Mouse (Mus musculus): ENCODE results near the gene 1700016D06Rik. TPM values are rescaled to one million over a fixed set of nuclear protein-coding genes. Genes with fewer than 3 reads are reported as not detected.

1700016D06Rik gene
- not detected in 2 replicates for polyA plus RNA-seq (2016; fragmentation: Nextera tagmentation; extraction: Ambion mirVana)

DNA sequence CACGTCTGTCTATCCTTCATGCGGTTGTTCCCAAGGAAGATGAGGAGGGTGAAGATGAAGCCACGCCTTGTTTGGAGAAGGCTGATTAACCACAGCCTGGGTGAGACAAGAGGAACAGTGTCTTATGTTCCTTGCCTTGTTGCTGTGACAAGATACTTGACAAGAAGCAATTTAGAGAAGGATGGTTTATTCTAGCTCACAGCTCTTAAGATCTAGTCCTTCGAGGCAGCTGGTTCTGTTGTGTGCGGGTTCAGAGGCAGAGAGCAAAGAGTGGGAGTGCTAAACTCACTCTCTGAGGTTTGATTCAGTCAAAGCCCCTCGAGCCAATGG lies at the start of gene 1700016D06Rik:
1700016D06Rik (minus strand) TSS at position 31 of the 330 bp plus-strand sequence.
- Histone ChIP-seq H3K27ac (peak within 1 kb of the TSS; percentile 54; the same call in 1 of the 2 replicates), H3K4me1 (peaks cover 18% of the 10 kb centered on the region), H3K4me3 (peak within 1 kb of the TSS; percentile 36), H3K9me3 (peaks cover 3% of the 10 kb centered on the region; the same call in 1 of the 2 replicates), H3K27me3 (ENCODE audit: poor library complexity, severe bottlenecking) (peaks cover 25% of the 10 kb centered on the region), H3K36me3 (replicated peaks) (no peaks in the 10 kb centered on the region)
- DNase-seq (ENCODE audit: extremely low spot score, low spot score), result no peak
- 70% methylated on average over 6 of the region's 6 CpGs for WGBS

DNA sequence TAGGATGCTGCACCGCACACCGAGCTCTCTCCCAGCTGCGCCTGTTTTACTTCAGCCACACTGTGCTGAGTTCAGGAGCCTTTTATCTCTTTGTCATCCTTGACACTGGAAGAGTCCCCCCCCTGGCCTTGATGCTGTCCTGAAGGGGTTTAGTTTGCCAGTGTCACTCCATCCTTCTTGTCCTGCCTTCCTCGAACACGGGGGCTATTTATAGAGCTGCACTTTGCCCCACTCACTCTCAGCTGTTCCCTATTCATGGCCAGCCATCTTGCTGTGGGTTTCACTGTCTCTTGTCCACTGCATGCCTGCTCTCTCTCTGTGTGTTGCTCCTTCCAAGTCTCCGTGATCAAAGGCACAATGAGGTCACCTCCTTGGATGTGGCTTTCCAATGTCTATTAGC lies 48.6 kb upstream of the 1700016D06Rik start:
- Histone ChIP-seq H3K36me3 (replicated peaks) (peaks cover 6% of the 10 kb centered on the region; the same call in 1 of the 2 replicates), H3K27me3 (ENCODE audit: poor library complexity, severe bottlenecking) (no peaks in the 10 kb centered on the region), H3K27ac (no peak overlapping the region), H3K4me3 (no peak overlapping the region), H3K4me1 (0 out of 2 replicates have a peak, but pooled peaks cover 9% of the 10 kb centered on the region), H3K9me3 (no peaks in the 10 kb centered on the region)
- 82% methylated on average over 6 of the region's 6 CpGs for WGBS
- no peak for DNase-seq (ENCODE audit: extremely low spot score, low spot score)

GRCm38 (mm10) chr8:11746850-11747600 lies 46.2 kb upstream of the 1700016D06Rik start:
- no peaks in the 10 kb centered on the region for H3K9me3 ChIP-seq
- peaks cover 15% of the 10 kb centered on the region for H3K36me3 ChIP-seq (replicated peaks)
- H3K4me1 ChIP-seq, result 0 out of 2 replicates have a peak, but pooled peaks cover 9% of the 10 kb centered on the region
- no peaks in the 10 kb centered on the region for H3K27me3 ChIP-seq (ENCODE audit: poor library complexity, severe bottlenecking)
- no peak for DNase-seq (ENCODE audit: extremely low spot score, low spot score)
- WGBS, result 89% methylated on average over 11 of the region's 11 CpGs
- no peak overlapping the region for H3K4me3 ChIP-seq
- H3K27ac ChIP-seq, result no peak overlapping the region

DNA sequence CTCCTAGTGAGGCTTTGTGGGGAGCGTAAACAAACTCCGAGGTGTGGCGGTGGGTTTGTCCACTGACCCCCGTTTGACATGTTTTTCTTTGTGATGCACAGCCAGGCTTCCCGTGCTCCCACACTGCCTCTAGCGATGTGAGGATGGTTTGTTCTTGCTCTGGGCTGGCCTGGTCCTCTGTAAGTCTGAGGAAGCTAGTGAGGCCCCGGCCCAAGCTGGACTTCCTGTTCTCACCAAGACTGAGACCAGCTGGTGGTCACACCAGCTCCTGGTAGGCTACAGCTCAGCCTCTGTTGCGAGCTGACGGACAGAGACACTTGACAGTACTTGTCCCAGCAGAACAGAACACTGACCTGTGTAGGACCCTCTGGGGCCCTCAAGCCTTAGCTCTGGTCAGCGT lies 42.7 kb upstream of the 1700016D06Rik start:
- WGBS, result 83% methylated on average over 10 of the region's 10 CpGs
- Histone ChIP-seq H3K27ac (no peak overlapping the region), H3K36me3 (replicated peaks) (peaks cover 47% of the 10 kb centered on the region), H3K9me3 (no peaks in the 10 kb centered on the region), H3K4me1 (0 out of 2 replicates have a peak, but pooled peaks cover 9% of the 10 kb centered on the region), H3K27me3 (ENCODE audit: poor library complexity, severe bottlenecking) (no peaks in the 10 kb centered on the region), H3K4me3 (no peak overlapping the region)
- no peak for DNase-seq (ENCODE audit: extremely low spot score, low spot score)

DNA sequence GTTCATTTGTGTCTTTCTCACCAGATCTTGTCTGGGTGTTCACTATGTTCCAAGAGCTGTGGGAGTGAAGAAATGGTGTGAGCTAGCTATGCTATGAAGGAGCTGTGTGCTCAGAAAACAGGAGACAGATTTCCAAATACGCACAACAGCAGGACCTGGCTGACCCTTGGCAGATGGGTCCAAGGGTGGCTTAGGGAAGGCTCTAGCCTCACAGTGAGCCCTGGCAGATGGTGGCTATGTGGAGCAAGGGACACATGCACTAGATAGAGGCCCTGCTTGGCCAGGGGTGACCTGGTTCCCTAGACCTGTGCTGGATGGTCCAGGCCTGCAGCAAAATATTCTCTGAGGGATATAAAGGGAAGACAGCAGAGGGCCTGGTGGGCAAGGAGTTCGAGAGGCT lies 40.0 kb upstream of the 1700016D06Rik start:
- Histone ChIP-seq H3K36me3 (replicated peaks) (peaks cover 71% of the 10 kb centered on the region), H3K27me3 (ENCODE audit: poor library complexity, severe bottlenecking) (no peaks in the 10 kb centered on the region), H3K4me1 (no peaks in the 10 kb centered on the region), H3K27ac (no peak overlapping the region), H3K4me3 (no peak overlapping the region), H3K9me3 (no peaks in the 10 kb centered on the region)
- no peak for DNase-seq (ENCODE audit: extremely low spot score, low spot score)
- WGBS, result 92% methylated on average over 2 of the region's 2 CpGs

DNA sequence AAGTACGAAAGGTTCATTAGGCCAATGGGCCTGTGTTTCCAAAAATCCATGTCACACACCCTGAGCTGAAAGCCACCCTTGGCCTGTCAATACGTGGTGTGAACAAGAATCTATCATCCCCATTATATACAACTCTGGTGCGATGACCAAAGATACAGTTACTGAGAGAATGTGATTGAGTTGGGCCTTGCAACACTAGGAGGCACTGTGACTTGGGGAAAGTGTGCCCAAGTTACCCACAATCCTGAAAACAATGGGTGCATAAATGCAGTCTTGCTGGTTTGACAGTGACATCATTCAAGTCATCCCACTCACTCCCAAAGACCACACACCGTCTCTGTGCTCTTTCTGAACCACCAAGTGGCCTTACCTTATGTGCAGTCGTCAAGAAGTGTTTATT lies 38.2 kb upstream of the 1700016D06Rik start:
- H3K4me3 ChIP-seq, result no peak overlapping the region
- no peaks in the 10 kb centered on the region for H3K27me3 ChIP-seq (ENCODE audit: poor library complexity, severe bottlenecking)
- H3K9me3 ChIP-seq, result no peaks in the 10 kb centered on the region
- no peak for DNase-seq (ENCODE audit: extremely low spot score, low spot score)
- H3K36me3 ChIP-seq (replicated peaks), result peaks cover 82% of the 10 kb centered on the region
- no peak overlapping the region for H3K27ac ChIP-seq
- 90% methylated on average over 5 of the region's 5 CpGs for WGBS
- no peaks in the 10 kb centered on the region for H3K4me1 ChIP-seq

DNA sequence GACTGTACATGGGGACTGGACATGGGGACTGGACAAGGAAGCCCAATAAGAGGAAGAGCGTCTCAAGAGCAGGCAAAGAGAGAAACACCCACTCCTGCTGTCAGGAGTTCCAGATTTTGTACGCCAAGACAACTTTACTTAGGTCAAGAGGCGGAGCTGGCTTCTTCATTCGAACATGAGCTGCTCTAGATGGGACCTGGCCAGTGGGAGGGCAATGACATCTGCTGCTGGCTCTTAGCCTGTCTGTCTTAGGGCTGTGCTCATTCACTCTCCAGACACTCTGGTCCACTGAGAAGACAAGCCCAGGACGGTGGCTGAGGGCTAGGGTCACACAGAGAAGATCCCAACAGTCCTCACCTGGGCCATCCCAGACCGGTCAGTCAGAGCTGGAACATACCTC lies 36.2 kb upstream of the 1700016D06Rik start:
- WGBS, result 86% methylated on average over 6 of the region's 6 CpGs
- no peak overlapping the region for H3K27ac ChIP-seq
- H3K4me3 ChIP-seq, result no peak overlapping the region
- H3K36me3 ChIP-seq (replicated peaks), result peaks cover 86% of the 10 kb centered on the region
- H3K27me3 ChIP-seq (ENCODE audit: poor library complexity, severe bottlenecking), result no peaks in the 10 kb centered on the region
- no peak for DNase-seq (ENCODE audit: extremely low spot score, low spot score)
- H3K9me3 ChIP-seq, result no peaks in the 10 kb centered on the region
- no peaks in the 10 kb centered on the region for H3K4me1 ChIP-seq

- DNase-seq (ENCODE audit: extremely low spot score, low spot score), result no peak
- no peak overlapping the region for H3K4me3 ChIP-seq
- H3K4me1 ChIP-seq, result peaks cover 7% of the 10 kb centered on the region
- H3K9me3 ChIP-seq, result no peaks in the 10 kb centered on the region
- H3K27me3 ChIP-seq (ENCODE audit: poor library complexity, severe bottlenecking), result no peaks in the 10 kb centered on the region
- WGBS, result 86% methylated on average over 15 of the region's 15 CpGs
- peaks cover 77% of the 10 kb centered on the region for H3K36me3 ChIP-seq (replicated peaks)
- no peak overlapping the region for H3K27ac ChIP-seq
These were observed 34.9 kb upstream of the 1700016D06Rik start for GRCm38 (mm10) chr8:11735672-11736235.

- no peaks in the 10 kb centered on the region for H3K9me3 ChIP-seq
- peaks cover 38% of the 10 kb centered on the region for H3K4me1 ChIP-seq
- H3K36me3 ChIP-seq (replicated peaks), result peaks cover 24% of the 10 kb centered on the region
- peak overlapping the region; percentile 80 for H3K4me3 ChIP-seq
- WGBS, result 61% methylated on average over 12 of the region's 12 CpGs
- H3K27me3 ChIP-seq (ENCODE audit: poor library complexity, severe bottlenecking), result peaks cover 30% of the 10 kb centered on the region
- H3K27ac ChIP-seq, result peak overlapping the region; percentile 71
- no peak for DNase-seq (ENCODE audit: extremely low spot score, low spot score)
These were observed 29.5 kb upstream of the 1700016D06Rik start for GRCm38 (mm10) chr8:11730271-11730940.

DNA sequence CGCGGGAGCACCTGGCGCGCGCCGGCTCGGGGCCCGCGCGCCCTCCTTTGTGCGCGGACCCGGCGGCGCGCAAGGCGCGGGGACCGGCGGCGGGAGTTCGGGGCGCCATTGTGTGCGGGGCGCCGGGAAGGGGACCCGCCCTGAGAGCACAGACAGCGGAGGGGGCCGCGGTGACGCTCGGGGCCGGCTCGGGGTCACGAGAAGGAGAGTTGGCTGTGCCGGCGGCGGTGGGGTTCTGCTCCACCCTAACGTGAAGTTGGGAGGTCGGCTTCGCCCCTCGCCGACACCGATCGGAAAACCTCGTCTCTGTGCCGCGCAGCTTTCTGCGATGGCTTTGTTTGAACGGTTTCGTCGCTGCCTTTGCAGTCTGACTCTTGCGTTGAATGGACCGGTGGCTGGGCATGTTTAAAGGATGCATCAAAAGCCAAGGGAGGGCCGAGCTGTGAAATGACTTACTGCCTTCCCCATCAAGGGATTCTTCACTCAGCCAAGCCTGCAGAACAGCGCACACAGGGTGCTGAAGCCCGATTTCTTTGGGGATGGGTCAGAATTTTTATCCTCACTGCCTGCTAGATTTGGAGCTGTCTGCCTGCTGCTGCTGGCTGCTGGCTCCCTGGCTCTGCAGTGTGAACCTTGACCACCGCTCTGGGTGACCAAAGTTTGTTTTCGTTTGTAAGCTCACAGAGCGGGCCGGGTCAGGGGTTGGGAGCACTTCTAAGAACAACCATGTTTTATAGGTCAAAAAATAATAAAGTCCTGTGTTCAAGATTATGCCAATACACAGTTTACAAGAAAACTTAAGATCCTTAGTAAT lies 27.8 kb upstream of the 1700016D06Rik start:
- DNase-seq (ENCODE audit: extremely low spot score, low spot score), result peak; percentile 63
- peaks cover 38% of the 10 kb centered on the region for H3K4me1 ChIP-seq
- WGBS, result under 1% methylated on average over 61 of the region's 61 CpGs
- H3K36me3 ChIP-seq (replicated peaks), result peaks cover 6% of the 10 kb centered on the region
- H3K9me3 ChIP-seq, result no peaks in the 10 kb centered on the region
- peak overlapping the region; percentile 80 for H3K4me3 ChIP-seq
- peaks cover 47% of the 10 kb centered on the region for H3K27me3 ChIP-seq (ENCODE audit: poor library complexity, severe bottlenecking)
- H3K27ac ChIP-seq, result peak overlapping the region; percentile 98

- peak; percentile 75 for DNase-seq (ENCODE audit: extremely low spot score, low spot score)
- H3K4me1 ChIP-seq, result peaks cover 38% of the 10 kb centered on the region
- no peaks in the 10 kb centered on the region for H3K9me3 ChIP-seq
- H3K4me3 ChIP-seq, result peak within 1 kb of the TSS; percentile 80
- H3K27ac ChIP-seq, result peak within 1 kb of the TSS; percentile 98
- under 1% methylated on average over 106 of the region's 127 CpGs for WGBS
- H3K36me3 ChIP-seq (replicated peaks), result peaks cover 6% of the 10 kb centered on the region
- peaks cover 53% of the 10 kb centered on the region for H3K27me3 ChIP-seq (ENCODE audit: poor library complexity, severe bottlenecking)
These were observed 27.0 kb upstream of the 1700016D06Rik start, which contains the start of gene Arhgef7 for GRCm38 (mm10) chr8:11727651-11728481. Gene Arhgef7 (plus strand): TSS chr8:11727721.
